Mouse (Mus musculus) lung, postnatal 36 days (tissue): ENCODE measurements at regions not wholly inside any gene's neighbourhood (a gene's known extent, or its start where the extent isn't known, plus 50 kb on each side); places are given as distances from the start of the nearest gene placed in this dataset.

Source experiments
- DNase-seq: peaks from one replicate; pipeline ENCODE4 v3.0.0; 2022; ENCODE audit warnings: mixed read lengths

DNA sequence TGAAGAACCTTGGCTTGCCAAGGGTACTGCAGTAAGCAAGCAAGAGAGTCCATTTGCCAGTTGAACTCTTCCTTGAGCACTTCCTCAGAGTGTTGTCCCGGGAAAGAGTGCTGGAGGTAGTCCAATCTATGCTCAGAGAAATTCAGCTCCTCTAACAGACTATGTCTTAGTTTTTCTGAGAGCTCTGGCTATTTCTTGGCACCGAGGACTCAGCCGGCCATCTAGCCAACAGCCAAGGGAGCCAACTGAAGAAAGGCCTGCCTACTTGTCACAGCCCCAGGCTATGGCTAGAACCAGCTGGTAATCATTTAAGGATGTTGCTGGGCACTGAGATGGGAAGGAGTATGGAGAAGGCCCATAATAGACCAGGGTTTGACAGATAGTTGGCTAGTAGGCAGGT lies 70.8 kb upstream of the Pja1 start:
- DNase-seq: peak; percentile 17

DNA sequence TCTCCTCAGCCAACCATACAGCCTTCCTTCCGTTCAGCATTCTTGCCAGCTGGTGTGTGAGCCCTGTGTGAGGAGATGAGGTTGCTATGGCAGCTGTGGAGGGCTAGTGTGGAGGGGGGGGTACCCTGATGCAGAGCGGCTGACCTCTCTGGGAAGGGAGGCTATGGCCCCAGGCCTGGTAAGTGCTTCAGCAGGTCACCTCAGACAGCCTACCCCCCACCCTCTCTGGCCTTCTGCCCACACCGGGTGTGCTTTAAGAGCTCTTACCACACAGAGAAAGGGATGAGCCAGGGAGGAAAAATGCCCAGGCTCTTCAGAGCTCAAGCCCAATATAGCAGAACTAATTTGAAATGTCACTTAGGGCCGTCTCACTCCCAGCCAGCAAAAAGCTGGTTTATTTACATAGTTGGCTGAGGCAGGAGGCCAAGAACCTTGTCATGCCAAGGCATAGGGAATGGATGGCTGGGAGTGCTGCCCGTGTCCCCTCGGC lies 69.1 kb upstream of the Pja1 start:
- DNase-seq: peak; percentile 25

DNA sequence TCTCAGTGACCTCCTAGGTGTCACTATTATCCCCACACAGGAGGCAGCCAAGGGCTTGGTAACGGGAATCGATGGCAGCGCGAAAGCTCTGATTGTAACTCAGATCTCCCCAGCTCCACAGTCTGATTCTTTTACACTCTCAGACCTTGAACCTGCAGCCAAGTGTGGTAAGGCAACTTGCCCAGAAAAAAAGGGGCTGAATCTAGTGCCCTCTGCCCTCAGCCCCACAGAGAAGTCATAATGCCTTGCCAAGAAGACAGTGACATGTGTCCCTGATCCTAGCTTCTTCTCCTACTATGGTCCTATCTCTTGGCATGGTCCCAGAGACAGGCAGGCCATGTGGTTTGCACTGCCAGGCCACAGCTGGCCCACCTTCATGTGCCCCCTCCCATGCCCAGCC lies 68.6 kb upstream of the Pja1 start:
- no peak for DNase-seq

DNA sequence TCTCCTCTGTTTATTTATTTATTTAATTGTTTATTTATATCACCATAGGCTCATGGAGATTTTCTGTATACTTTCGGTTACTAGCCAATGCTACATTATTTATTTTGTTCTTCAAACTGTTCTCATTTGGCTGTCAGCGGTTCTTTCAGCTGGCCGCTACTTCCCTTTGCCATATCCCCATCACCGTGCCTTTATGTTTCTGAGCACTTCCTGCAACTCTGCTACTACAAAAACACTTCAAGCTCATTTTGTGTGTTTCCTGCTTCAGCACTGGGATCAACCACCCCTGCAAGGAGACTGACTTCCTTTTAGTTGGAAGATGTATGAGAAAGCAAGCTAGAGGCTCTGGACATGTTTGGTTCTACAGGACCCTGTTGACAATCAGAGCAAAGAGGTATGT lies 66.7 kb upstream of the Pja1 start:
- no peak for DNase-seq

DNA sequence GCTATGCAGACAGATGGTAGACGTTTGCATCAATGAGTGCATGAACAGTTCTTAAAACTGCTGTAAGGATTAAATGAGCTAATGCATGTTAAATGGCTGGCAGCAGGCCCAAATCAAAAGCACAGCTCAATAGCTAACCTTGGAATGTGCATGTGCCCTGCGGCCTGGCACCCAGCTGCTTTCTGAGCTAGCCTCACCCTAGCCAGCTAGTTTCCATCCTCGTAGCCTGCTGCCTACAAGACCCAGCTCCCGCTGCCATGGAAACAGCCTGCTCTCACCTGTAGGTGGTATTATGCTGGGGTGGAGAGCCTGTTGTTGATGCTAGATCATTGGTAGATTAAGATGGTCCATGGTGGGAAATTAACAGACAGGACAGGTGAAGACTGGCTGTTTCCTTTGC lies 63.8 kb upstream of the Pja1 start:
- DNase-seq: no peak

DNA sequence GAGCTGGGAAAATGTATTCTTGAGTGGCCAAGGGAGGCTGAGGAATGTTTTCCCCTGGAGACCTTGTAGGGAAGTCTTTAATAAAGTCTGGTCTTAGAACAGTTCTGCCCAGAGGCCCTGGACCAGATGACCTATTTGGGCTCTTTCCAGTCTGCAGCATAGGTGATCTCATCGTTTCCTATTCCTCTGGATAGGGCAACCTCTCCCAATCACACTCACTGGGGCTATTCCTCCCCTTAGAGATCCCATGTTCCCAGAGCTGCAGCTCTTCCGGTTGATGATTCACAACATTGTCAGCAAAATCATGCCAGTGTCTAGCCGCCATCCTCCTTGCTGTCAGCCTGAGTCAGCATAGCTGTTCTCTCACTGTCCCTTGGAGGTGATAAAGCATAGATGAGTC lies 60.1 kb upstream of the Pja1 start:
- DNase-seq: no peak

DNA sequence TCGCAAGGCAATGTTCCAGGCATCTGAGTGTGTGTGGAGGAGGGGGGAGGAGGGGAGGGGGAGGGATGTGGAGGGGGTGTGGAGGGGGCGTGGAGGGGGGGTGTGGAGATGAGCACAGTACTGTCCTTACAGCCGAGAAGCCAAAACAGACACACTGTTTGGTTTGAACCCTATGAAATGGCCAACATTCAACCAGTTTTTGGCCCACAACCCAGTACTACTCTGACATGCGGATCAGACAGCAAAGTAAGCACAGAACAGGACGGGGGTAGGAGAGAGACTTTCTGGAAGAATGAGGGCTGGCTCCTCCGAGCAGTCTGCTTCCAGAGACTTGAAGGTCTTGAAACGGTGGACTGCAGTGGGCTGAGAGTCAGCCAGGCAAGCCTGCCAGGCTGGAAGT lies 59.4 kb upstream of the Pja1 start:
- DNase-seq: no peak

DNA sequence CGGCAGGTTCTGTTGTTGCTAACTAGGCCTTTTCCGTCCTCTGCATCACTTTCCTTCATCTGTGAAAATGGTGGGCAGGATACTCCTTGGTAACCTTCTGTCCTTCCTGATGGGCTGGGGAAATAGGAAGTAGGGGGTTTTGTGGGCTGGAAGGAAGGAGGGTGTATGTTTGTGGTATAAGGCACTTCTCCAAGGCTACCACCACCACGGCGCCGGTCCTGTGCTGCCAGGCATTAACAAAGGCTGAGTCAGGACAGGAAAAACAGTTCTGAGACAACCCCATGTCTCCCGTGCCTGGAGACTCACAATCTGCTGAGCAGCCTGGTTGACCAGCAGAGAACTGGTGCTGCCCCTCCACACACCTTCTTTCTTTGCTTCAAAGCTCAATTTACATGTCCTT lies 52.2 kb upstream of the Pja1 start:
- peak; percentile 14 for DNase-seq

DNA sequence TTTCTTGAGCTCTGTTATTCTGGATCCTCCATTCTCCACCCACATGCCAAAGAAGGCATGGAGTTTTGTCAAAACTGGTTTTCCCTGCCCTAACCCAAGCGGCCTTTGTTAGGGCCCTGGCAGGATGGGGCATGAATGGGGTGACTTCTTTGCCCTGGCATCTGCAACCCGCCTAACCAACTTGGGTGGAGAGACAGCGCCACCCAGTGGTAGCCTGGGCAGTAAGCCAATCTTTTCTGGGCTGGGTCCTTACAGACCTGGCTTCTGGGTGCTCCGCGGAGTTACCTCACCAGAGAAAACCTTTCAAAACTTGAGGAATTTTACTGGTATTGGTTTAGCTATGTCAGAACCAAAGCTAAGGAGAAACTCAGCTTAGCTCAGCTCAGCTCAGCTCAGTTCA lies 51.8 kb upstream of the Pja1 start:
- peak; percentile 72 for DNase-seq

DNA sequence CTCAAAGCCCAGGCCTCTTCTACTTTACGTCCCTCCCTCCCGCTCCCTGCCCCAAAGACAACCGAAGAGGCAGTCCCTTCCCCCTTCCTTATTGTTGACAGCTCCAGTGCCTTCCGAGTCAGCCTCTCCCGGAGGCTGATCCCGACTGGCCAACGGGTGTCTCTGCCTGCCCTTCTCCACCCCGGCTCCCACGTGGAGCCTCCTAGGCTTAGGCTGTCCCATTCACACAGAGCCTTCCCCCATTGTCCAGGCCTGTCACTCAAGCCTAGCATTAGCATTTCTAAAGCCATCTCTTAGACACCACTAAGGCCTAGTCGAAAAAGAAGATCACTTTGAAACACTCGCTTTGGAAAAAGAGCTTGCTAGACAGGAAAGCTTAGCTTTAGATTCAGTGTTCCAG lies 51.2 kb upstream of the Pja1 start:
- DNase-seq: no peak

DNA sequence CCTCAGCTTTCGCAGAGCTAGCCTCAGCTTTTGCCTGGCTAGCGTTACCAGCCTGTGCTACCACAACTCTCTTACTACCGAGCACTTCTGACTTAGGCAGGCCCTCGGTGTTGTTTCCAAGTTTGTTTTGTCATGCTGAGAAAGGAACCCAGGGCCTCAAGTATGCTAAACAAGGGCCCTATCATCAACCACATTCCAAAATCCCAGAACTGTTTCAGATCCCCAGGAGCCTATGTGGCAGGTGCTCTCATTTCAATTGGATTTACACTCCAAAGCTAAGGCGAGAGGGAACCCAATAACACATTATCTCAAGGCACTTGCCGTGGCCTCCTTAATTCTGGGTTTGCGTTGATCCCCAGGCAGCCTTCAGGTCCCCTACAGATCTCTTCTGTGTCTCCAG lies 50.8 kb upstream of the Pja1 start:
- no peak for DNase-seq
